Mouse (Mus musculus): Measurements from ENCODE around the gene Pik3c2a.

Pik3c2a gene

DNA sequence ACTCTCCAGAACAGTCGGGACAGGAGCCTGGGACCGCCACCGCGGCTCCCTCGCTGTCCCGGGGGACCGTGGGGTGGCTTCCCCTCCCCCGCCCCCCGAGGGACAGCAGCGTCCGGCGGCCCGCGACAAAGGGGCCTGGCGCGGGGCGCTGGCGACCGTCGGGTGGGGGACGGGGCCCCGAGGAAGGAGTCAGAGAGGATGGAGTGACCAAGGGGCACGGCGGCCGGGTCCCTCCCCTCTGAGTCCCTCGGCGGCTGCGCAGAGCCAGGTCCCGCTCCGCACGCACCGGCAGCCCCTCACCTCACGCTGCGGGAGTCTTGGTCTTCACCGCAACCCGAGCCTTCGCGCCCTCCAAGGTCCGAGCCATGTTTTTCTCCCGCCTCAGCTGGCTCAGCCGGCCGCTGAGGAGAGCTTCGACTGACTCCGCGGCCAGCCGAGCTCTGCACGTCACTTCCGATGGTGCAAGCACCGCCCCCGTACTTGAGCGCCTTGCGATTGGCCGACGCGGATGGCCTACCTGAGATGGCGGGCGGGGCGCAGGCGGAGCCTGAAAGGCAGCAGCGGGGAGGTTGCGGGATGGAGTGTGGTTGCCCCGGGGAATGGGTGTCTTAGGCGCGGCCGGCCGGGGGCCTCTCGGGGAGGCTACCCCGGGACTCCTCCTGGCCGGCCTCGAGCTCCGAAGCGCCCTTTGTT, at the start of gene Pik3c2a:
Gene Pik3c2a (minus strand): TSS at position 446 of the 693 bp plus-strand sequence.
- CTCF ChIA-PET = interaction anchor here in 1 of 4 experiments (0.8 kb wide), 1 partner anchor 78 kb away, joined by 3 read pairs; no protein-coding TSS in a partner anchor
- POLR2A ChIA-PET = interaction anchor here in 3 of 4 experiments (0.5 to 3.4 kb wide), 45 partner anchors 9 to 1797 kb away, joined by 3 to 29 read pairs (median 4); partner anchors contain the start of genes Nucb2 (in 3 of the 3) and Rps13 (in 1 of the 3)

DNA sequence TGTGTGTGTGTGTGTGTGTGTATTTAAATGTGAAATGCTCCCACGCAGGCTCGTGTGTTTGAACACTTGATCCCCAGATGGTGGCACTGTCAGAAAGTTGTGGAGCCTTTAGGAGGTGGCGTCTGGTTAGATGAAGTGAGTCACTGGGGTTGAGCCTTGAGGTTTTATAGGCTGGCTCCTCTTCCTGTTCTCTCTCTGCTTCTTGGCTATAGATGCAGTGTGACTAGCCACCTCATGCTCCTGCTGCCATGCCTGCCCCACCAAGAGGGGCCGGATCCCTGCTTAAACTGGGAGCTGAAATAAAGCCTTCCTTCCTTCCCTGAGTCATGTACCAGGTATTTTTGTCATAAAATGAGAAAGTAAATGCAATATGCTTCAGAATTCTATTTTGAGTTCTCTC, 47.9 kb upstream of the Pik3c2a start:
- ChIA-PET CTCF (interaction anchor here in 2 of 4 experiments (0.6 to 0.7 kb wide), 2 partner anchors 73 to 990 kb away, joined by 3 to 6 read pairs; no protein-coding TSS in a partner anchor), POLR2A (interaction anchor here in 1 of 4 experiments (0.7 kb wide), 1 partner anchor 189 kb away, joined by 3 read pairs; no protein-coding TSS in a partner anchor)

DNA sequence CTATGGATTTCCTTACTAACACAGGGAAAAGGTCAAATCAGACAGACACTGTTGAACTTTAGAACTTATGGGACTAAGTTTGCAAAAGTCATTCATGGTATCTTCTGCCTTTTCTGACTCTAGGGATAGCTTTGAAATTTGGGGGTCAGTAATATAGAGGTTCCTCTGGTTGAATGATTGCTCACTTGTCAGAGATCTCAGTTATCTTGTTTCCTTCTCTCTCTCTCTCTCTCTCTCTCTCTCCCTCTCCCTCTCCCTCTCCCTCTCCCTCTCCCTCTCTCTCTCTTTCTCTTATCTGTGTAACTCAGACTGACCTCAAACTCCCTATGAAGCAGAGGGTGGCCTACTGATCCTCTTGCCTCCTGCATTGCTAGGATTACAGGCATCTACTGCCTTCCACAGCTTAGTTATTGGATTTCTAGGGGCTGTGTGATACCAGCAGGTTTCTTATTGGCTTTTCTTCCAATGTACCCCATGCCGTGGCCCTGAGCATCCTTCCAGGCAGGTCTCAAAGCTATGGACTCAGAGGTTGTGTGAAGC, 41.9 kb upstream of the Pik3c2a start:
- POLR2A ChIA-PET = interaction anchor here in 1 of 4 experiments (1.0 kb wide), 1 partner anchor 19 kb away, joined by 3 read pairs; the partner anchor contains the start of gene Nucb2
- CTCF ChIA-PET = interaction anchor here in 1 of 4 experiments (0.5 kb wide), 1 partner anchor 124 kb away, joined by 4 read pairs; no protein-coding TSS in a partner anchor

DNA sequence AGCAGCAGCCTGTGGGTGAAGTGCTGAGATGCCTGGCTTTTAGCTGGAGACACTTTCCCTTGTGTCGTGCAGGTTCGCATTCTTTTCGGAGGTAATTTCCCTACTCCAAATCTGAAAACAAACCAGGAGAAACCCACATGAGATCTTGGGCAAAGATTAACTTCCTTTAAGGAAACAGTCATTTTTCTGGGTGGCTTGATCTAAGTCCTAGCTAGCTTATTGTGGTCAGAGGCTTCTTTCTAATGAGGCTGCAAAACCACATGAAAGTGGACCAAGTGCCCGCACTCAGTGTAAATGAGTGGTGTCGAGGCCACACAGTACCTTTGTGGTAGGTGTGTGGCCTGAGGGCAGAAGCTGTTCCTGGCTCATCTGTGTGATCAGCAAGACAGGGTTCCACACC, 41.0 kb upstream of the Pik3c2a start:
- CTCF ChIA-PET = interaction anchor here in 1 of 4 experiments (1.2 kb wide), 1 partner anchor 124 kb away, joined by 3 read pairs; no protein-coding TSS in a partner anchor
- POLR2A ChIA-PET = interaction anchor here in 1 of 4 experiments (1.0 kb wide), 1 partner anchor 20 kb away, joined by 3 read pairs; the partner anchor contains the start of gene Nucb2

DNA sequence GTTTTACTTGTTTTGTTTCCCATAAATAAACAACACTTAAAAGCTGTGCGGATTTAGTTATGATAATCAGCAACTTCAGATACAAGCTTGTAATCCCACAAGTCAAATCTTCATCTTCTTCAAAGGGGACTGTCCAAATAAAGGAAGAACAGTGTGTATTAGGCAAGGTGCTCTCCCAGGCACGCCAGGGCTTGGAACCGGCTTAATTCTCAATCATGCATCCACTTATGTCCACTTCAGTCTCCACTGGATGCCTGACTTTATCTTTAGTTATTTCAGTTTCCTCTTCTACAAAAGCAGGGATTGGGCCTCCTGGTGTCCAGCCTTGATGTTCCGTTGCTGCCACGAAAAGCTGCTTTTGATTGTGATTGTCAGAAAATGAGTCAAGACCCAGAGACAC, 40.5 kb upstream of the Pik3c2a start:
- CTCF ChIA-PET = interaction anchor here in 1 of 4 experiments (1.2 kb wide), 1 partner anchor 124 kb away, joined by 3 read pairs; no protein-coding TSS in a partner anchor
- POLR2A ChIA-PET = interaction anchor here in 1 of 4 experiments (1.0 kb wide), 1 partner anchor 21 kb away, joined by 3 read pairs; the partner anchor contains the start of gene Nucb2

DNA sequence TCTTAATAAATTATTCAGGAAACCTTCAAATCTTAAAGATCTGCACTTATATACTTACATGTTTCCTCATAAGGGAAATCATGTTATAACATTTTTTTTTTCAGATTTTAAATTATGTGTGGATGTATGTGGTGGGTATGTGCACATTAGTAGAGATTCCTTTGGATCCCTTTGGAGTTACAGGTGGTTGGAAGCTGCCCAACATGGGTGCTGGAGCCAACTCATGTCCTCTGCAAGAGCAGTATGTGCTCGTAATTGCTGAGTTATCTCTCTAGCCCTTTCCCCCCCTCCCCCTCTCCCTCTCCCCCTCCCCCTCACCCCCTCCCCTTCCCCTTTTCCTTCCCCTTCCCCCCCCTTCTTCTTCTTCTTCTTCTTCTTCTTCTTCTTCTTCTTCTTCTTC, 39.9 kb upstream of the Pik3c2a start:
- CTCF ChIA-PET = interaction anchor here in 1 of 4 experiments (1.2 kb wide), 1 partner anchor 125 kb away, joined by 3 read pairs; no protein-coding TSS in a partner anchor
- POLR2A ChIA-PET = no interaction called here

DNA sequence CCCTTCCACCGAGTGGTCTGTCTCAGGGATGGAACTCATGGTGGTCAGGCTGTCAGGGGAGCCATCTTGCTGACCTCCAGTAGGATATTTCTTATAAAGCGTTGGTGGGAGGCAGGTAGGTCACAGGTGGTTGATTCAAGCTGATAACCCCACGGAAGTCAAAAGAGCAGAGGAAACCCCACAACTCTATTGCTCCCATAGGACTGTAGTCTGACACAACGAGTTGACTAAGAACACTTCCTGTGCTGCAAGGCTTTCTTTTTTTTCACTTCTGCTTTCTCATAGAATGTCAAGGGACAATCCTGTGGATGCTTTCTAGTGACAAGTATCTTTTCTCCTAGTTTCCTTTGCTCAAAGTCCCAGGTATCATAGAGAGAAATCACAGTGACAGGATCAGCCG, 33.0 kb upstream of the Pik3c2a start:
- ChIA-PET POLR2A (no interaction called here), CTCF (interaction anchor here in 1 of 4 experiments (0.7 kb wide), 1 partner anchor 103 kb away, joined by 3 read pairs; no protein-coding TSS in a partner anchor)

DNA sequence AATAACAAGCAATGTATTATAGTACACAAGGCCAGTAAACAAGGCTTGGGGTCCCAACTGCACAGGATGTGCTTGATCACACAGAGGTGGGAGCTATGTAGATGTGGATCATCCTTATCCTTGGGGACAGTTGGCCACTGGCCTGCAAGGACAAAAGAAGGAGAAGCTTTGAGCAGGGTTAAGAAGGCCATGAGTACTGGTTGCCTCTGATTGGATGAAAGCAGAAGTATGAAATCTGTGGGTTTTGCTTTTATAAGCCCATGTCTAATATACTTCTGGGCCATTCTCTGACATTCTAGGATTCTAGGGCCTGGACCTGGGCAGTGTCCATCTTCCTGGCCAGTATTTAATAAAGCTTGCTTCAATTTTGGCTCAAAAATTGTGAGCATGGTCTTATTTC, 32.6 kb upstream of the Pik3c2a start:
- CTCF ChIA-PET = interaction anchor here in 1 of 4 experiments (0.7 kb wide), 1 partner anchor 103 kb away, joined by 3 read pairs; no protein-coding TSS in a partner anchor
- POLR2A ChIA-PET = no interaction called here

DNA sequence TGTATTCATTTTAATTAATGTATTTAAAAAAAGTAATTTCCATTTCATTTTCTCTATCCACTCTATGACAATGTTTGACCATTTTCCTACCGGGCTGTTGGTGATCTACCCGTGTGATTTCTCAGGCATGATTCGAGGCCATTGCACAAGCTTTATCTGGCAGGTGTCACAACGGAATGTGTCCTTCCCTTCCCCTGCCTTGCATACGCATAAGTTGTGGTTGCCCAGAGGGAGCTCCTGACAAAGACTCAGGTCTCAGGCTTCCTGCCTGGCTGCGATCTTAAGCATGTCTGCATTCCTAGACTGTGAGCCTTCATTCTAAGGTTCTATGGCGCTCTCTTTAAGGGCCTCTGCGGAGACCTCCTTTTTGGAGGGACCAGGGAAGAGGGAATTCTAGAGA, 18.9 kb upstream of the Pik3c2a start:
- ChIA-PET CTCF (interaction anchor here in 1 of 4 experiments (1.0 kb wide), 1 partner anchor 146 kb away, joined by 3 read pairs; no protein-coding TSS in a partner anchor), POLR2A (interaction anchor here in 2 of 4 experiments (1.0 to 1.3 kb wide), 4 partner anchors 17 to 42 kb away, joined by 3 to 6 read pairs (median 4); partner anchors contain the start of genes Pik3c2a (in 2 of the 2) and Nucb2 (in 1 of the 2))

DNA sequence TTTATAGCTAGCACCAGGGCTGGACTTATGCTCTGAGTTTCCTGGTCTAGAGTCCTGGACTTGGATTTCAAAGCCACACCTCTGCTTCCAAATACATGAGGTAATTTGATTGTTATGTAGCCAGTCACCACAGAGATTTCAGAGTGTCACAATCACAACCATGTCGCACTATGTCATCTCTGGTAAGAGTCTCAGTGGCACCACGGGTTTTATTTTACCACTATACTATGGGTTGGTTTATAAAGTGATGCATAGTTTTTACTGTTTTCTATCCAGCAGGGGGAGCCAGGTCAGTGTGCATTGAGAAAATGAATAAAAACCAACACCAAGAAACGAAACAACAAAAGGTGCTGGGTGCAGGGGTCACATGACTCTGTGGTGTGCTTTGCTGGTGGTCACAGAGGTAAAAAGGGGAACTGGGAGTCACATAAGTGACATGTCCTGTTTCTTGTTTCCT, 15.8 kb upstream of the Pik3c2a start:
- ChIA-PET CTCF (interaction anchor here in 1 of 4 experiments (0.5 kb wide), 1 partner anchor 150 kb away, joined by 4 read pairs; no protein-coding TSS in a partner anchor), POLR2A (no interaction called here)

DNA sequence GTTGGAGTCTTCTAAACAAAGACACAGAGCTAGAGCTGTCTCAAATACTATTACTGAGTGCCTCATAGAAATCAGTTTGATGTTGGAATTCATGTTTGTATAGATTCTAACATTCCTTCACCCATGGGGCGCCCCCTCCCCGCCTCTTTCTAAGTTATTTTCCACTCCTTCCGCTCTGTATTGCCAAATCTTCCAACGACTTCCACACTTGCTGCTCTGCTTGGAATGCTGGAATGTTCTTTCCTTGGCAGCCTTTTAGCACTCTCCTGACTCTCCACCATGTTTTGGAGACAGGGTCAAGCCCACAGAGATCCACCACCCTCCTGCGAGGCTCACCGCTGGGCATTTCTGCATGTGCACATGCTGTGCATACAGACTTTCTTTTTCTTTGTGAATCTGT, 14.1 kb upstream of the Pik3c2a start:
- ChIA-PET POLR2A (interaction anchor here in 2 of 4 experiments (0.7 to 2.1 kb wide), 3 partner anchors 14 to 956 kb away, joined by 4 to 8 read pairs (median 4); partner anchors contain the start of gene Pik3c2a (in 2 of the 2)), CTCF (no interaction called here)

DNA sequence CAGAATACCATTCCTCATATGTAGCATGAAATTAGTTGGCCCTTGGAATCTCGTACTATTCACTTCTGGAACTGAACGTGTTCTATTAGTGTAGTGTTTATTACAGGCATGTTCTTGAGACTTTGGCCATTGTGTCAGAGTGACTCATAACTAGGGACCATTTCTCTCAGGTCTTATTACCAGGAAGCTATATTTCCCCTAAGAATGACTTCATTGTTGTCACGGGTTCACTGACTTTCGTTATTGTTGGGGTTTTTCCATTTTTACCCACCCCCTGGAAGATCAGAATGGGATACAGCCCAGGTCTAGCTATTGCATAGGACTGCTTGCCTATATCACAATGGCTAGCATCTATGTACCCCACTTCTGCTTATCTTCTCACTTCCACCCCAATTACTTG, 13.7 kb upstream of the Pik3c2a start:
- CTCF ChIA-PET = interaction anchor here in 1 of 4 experiments (0.5 kb wide), 1 partner anchor 152 kb away, joined by 9 read pairs; no protein-coding TSS in a partner anchor
- POLR2A ChIA-PET = interaction anchor here in 2 of 4 experiments (0.7 to 2.1 kb wide), 3 partner anchors 13 to 956 kb away, joined by 4 to 8 read pairs (median 4); partner anchors contain the start of gene Pik3c2a (in 2 of the 2)

DNA sequence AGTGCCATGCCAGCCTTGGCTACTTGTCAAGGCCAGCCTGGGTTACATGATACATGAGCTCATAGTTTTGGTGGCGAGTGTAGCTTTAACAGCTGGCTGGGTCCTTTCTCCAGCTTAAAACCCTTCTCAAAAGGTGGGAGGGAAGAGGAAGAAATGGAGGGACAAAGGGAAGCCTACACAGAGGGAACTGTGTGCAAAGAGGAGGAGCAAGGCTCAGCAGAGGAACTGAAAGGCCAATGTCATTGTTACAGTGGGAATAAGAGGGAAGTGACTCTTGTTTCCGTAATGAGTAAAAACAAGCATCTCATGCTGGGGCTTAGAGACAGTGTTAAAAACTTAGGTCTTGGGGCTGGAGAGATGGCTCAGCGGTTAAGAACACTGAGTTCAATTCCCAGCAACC, 3.4 kb upstream of the Pik3c2a start:
- ChIA-PET POLR2A (interaction anchor here in 2 of 4 experiments (0.6 to 1.5 kb wide), 2 partner anchors 57 to 111 kb away, joined by 4 to 6 read pairs; partner anchors contain the start of gene Nucb2 (in 1 of the 2)), CTCF (interaction anchor here in 2 of 4 experiments (0.5 to 0.6 kb wide), 2 partner anchors 14 to 161 kb away, joined by 3 to 4 read pairs; no protein-coding TSS in a partner anchor)

DNA sequence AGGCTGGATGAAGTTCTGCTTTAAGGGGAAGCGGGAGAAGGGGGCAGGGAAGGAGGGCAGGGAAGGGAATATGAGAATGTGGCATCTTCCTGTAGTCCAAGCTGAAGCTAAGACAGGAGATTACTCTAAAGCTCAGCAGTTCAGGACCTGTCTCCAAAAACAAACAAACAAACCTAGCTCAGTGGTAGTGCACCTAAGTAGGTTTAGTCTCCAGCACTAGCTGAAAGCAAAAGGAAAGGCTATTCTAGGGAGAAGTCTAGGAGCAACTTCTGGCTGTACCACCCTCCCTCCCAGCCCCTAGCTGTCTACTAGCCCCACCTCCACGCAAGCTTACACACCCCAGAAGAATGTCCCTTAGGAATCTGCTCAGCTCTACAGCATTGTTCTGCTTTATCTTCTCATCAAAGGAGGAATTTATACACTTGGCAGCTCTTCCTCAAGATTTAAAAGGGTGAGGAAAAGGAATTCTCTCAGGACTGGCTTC, 1.1 kb upstream of the Pik3c2a start:
- ChIA-PET POLR2A (interaction anchor here in 3 of 4 experiments (0.5 to 3.4 kb wide), 29 partner anchors 10 to 1887 kb away, joined by 3 to 29 read pairs (median 4); partner anchors contain the start of genes Nucb2 (in 2 of the 3), Plekha7 (in 1 of the 3), Rps13 (in 1 of the 3) and Xylt1 (in 1 of the 3)), CTCF (interaction anchor here in 3 of 4 experiments (0.6 to 0.8 kb wide), 8 partner anchors 24 to 1835 kb away, joined by 3 to 4 read pairs (median 4); no protein-coding TSS in a partner anchor)

DNA sequence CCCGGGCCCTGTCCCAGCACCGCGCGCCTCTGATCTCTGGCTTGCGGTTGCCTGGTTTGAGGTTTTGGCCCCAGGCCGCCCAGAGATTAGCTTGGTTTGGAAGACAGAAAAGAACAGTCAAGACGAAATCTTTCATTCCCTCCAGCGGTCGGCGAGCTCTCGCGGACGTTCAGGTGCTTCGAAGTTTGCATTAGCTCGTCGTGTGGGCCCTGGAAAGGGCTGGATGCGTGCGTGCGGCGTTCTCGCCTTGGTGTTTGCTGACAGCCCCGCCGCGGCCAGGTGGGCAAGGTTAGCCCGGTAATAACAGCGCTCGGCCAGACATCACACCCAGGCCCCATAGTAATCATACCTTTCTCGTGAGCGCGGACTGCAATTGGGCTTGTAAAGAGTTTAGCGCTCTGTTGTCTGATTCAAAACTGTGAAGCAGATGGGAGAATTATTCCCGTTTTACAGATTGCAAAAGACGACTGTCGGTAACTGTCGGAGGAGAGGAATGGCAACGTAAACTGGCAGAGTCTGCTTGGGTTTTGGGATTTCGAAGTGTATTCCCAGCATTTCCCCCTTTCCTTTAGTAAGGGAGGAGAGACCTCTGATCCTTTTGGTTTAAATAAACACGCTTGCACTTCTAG, 562 bp upstream of the Pik3c2a start:
- POLR2A ChIA-PET = interaction anchor here (0.6 to 3.4 kb wide), 48 partner anchors 11 to 937 kb away, joined by 3 to 29 read pairs (median 4); partner anchors contain the start of genes Nucb2 (in 3 of the 4), Plekha7 (in 1 of the 4), Rps13 (in 1 of the 4) and Xylt1 (in 1 of the 4)
- CTCF ChIA-PET = interaction anchor here in 3 of 4 experiments (0.6 to 0.8 kb wide), 5 partner anchors 24 to 1835 kb away, joined by 3 to 4 read pairs (median 3); no protein-coding TSS in a partner anchor

DNA sequence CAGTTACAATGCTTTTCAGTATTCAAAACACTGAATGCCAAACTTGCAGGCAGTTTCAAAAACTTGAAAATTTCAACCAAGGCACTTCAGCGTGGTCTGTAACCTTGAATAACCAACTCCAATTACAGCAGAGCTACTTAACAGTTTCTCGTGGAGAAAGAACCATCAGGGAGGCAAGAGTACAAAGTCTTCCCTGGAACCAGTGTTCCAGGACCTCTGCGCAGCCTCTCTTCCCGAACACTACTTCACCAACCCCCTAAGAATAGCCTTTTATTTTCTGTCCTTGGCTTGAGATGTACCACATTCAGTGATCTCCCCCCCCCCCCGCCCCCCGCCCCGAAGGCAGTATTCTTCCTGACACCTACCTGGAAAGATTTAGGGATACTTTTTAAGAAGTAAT, 1.0 kb downstream of the Pik3c2a start:
- ChIA-PET POLR2A (interaction anchor here in 2 of 4 experiments (0.8 to 3.4 kb wide), 4 partner anchors 15 to 136 kb away, joined by 3 to 29 read pairs (median 9); partner anchors contain the start of gene Nucb2 (in 1 of the 2)), CTCF (no interaction called here)

DNA sequence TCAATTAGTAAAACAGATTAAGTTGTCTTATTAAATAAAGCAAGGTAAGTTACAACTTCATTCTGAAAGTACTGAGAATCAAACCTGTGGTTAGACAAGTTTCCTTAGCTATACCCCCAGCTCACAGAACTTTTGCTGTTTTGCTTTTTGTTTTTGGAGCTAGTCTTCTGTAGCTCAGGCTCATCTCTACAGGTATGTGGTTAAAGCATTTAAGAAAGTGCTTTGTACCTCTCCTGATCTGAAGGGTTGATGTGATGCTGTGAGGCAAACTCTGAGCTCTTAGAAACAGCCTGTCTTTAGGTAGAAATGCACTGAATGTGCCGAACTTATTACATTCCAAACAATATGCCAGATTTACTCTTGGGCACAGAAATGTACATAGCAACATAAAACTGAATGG, 1.9 kb downstream of the Pik3c2a start:
- CTCF ChIA-PET = no interaction called here
- POLR2A ChIA-PET = interaction anchor here in 2 of 4 experiments (0.8 to 3.4 kb wide), 2 partner anchors 14 to 107 kb away, joined by 3 to 13 read pairs; partner anchors contain the start of gene Rps13 (in 1 of the 2)
